Mouse (Mus musculus) liver, adult 2 months (tissue): ENCODE measurements around the gene Gm45521.

ENCODE experiments used
- CTCF ChIP-seq: fragments of 200-500 bp; IDR thresholded peaks from 2 replicates; pipeline ENCODE4 v1.5.1; 2011; ENCODE audit warnings: low read depth, low read length, control low read depth
- POLR2A ChIP-seq: fragments of 200-500 bp; IDR thresholded peaks from 2 replicates; pipeline ENCODE4 v1.6.1; 2011; ENCODE audit warnings: low read length, control low read depth; ENCODE audit not compliant: insufficient read depth; ENCODE audit errors: extremely low read depth

DNA sequence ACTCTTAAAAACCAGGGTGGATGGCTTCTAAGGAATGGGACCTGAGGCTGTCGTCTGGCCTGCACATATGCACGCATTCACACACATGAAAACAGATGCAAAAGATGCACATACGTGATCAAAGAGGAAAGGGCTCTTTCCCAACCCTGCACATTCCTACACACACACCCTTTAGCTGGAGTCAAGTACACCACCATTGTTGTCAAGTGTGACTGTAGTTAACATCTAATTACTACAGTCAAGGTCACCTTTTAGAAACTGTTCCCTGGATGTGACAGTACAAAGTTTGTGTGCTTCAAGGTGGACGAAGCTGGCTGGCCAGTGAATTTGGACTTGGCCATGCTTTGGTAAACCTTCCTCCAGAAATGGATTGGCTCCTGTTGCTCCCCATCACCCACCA lies 24.9 kb upstream of the Gm45521 start:
- TF ChIP-seq CTCF = no peak
- TF ChIP-seq POLR2A = no peak
